Mouse (Mus musculus) heart, postnatal 14 days (tissue): ENCODE data around the gene Znhit3. TPM values are rescaled to one million over a fixed set of nuclear protein-coding genes. Genes with fewer than 3 reads are reported as not detected.

ENCODE experiments used
- DNase-seq, 2 experiments: peaks; one replicate each; pipeline ENCODE4 v3.0.0; 2021 to 2022
- intact Hi-C: fragments of 180-260 bp; cut with DNase I; formaldehyde crosslinking; loops from one replicate; pipeline ENCODE4 v1.15.1; 2025
- long read RNA-seq, 2 experiments: library from polyadenylated mRNA; stranded (forward); transcript quantifications; one replicate each; pipeline ENCODE4 v2.0.0; 2021
- total RNA-seq, 2 experiments: library from RNA; stranded (reverse); gene quantifications; 2 replicates each; pipeline ENCODE4 v1.2.3; 2021

Gene Znhit3
- 1 to 10 TPM; 8.5 to 8.6 TPM for total RNA-seq
- long read RNA-seq, experiment 1, transcript Znhit3-201 (5 exons, 998 nt) = major isoform, 17 of 17 reads
- long read RNA-seq, experiment 1, partial matches to known transcripts = 0 of 17 reads
- long read RNA-seq, experiment 1, other reads (novel, unspliced or antisense) = 0 of 17 reads
- long read RNA-seq, experiment 2, transcript Znhit3-201 (5 exons, 998 nt) = major isoform, 10 of 10 reads
- long read RNA-seq, experiment 2, partial matches to known transcripts = 0 of 10 reads
- long read RNA-seq, experiment 2, other reads (novel, unspliced or antisense) = 0 of 10 reads

- intact Hi-C loops = no loop called here
- peak; percentile 76 to 87 for DNase-seq
Measured at GRCm38 (mm10) chr11:84916053-84916702, at the start of gene Znhit3. Znhit3 (minus strand) TSS chr11:84916366.

- intact Hi-C loops = no loop called here
- DNase-seq = no peak
Measured at GRCm38 (mm10) chr11:84963556-84963955, 47.4 kb upstream of the Znhit3 start.

- intact Hi-C loops = no loop called here
- DNase-seq = no peak
Measured at GRCm38 (mm10) chr11:84962536-84962935, 46.4 kb upstream of the Znhit3 start.

- no peak for DNase-seq
- intact Hi-C loops = no loop called here
Measured at GRCm38 (mm10) chr11:84961571-84961970, 45.4 kb upstream of the Znhit3 start.

GRCm38 (mm10) chr11:84960780-84961179 lies 44.6 kb upstream of the Znhit3 start:
- intact Hi-C loops = no loop called here
- DNase-seq = no peak

- DNase-seq = no peak
- intact Hi-C loops = no loop called here
Measured at GRCm38 (mm10) chr11:84960291-84960690, 44.1 kb upstream of the Znhit3 start.

- intact Hi-C loops = no loop called here
- peak; percentile 51 to 56 for DNase-seq
Measured at GRCm38 (mm10) chr11:84959701-84960181, 43.6 kb upstream of the Znhit3 start.

- intact Hi-C loops = no loop called here
- no peak for DNase-seq
Measured at GRCm38 (mm10) chr11:84959181-84959580, 43.0 kb upstream of the Znhit3 start.

- no peak for DNase-seq
- intact Hi-C loops = no loop called here
Measured at GRCm38 (mm10) chr11:84958271-84958630, 42.1 kb upstream of the Znhit3 start.

GRCm38 (mm10) chr11:84957591-84958270 lies 41.6 kb upstream of the Znhit3 start, which contains the start of gene Car4:
Car4 (plus strand) TSS chr11:84957786.
- intact Hi-C loops = loop anchor here (2.0 kb wide), 1 partner anchor 19 kb away; no protein-coding TSS in a partner anchor
- DNase-seq = peak; percentile 34 to 38

- intact Hi-C loops = loop anchor here (2.0 kb wide), 1 partner anchor 20 kb away; no protein-coding TSS in a partner anchor
Measured at GRCm38 (mm10) chr11:84957171-84957570, 41.0 kb upstream of the Znhit3 start.

GRCm38 (mm10) chr11:84956400-84956799 lies 40.2 kb upstream of the Znhit3 start:
- intact Hi-C loops = loop anchor here (2.0 kb wide), 1 partner anchor 20 kb away; no protein-coding TSS in a partner anchor
- DNase-seq = no peak

More at GRCm38 (mm10) chr11:84957171-84957570, 41.0 kb upstream of the Znhit3 start:
- DNase-seq = no peak

GRCm38 (mm10) chr11:84952611-84953010 lies 36.4 kb upstream of the Znhit3 start:
- no peak for DNase-seq
- intact Hi-C loops = no loop called here

GRCm38 (mm10) chr11:84948526-84948925 lies 32.4 kb upstream of the Znhit3 start:
- no peak for DNase-seq
- intact Hi-C loops = no loop called here

- DNase-seq = no peak
- intact Hi-C loops = no loop called here
Measured at GRCm38 (mm10) chr11:84948114-84948513, 31.9 kb upstream of the Znhit3 start.

GRCm38 (mm10) chr11:84947206-84947605 lies 31.0 kb upstream of the Znhit3 start:
- intact Hi-C loops = no loop called here
- DNase-seq = no peak

- no peak for DNase-seq
- intact Hi-C loops = no loop called here
Measured at GRCm38 (mm10) chr11:84945841-84946240, 29.7 kb upstream of the Znhit3 start.

- no peak for DNase-seq
- intact Hi-C loops = loop anchor here (5.0 kb wide), 1 partner anchor 32 kb away; no protein-coding TSS in a partner anchor
Measured at GRCm38 (mm10) chr11:84944639-84945435, 28.7 kb upstream of the Znhit3 start.

- intact Hi-C loops = loop anchor here (5.0 kb wide), 1 partner anchor 33 kb away; no protein-coding TSS in a partner anchor
- DNase-seq = peak; percentile 65 to 79
Measured at GRCm38 (mm10) chr11:84943948-84944347, 27.8 kb upstream of the Znhit3 start.

- intact Hi-C loops = loop anchor here (5.0 kb wide), 1 partner anchor 37 kb away; no protein-coding TSS in a partner anchor
- no peak for DNase-seq
Measured at GRCm38 (mm10) chr11:84940140-84940539, 24.0 kb upstream of the Znhit3 start.
